Mouse (Mus musculus): ENCODE data around the gene Rbm12b1. TPM values are rescaled to one million over a fixed set of nuclear protein-coding genes. Genes with fewer than 3 reads are reported as not detected.
A peak's percentile ranks its signal among the peaks of the same experiment; 100 is the strongest.
"Not testable (repeated sequence)": the region's sequence is repeated elsewhere in the genome, so short reads cannot be mapped to it uniquely, and the experiment has no call there.

Rbm12b1 gene
- polyA plus RNA-seq (2012; ENCODE audit: insufficient read depth, insufficient read length, missing spikeins) = 7.1 and 8.3 TPM in 2 replicates

DNA sequence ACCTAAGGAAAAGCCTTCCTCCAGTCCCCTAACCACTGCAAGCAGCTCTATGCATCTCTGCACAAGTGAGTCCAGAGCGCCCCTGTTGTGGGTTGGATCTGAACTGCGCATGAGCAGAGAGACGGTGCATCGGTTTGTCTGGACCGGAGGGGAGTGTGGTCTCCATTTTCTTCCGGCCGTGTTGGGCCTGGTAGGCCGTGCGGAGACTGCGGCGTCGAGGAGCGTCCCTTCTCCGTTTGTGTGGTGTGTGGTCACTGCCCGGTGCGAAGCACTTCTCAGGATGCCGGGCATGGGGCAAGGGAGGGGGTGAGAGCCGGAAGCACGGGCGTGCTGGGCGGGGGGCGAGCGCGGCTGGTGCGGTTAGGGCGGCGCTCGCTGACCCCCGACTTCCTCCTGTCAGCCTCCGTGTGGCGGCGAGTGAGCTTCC, at the start of gene Rbm12b1:
TSS of gene Rbm12b1 (plus strand) at position 124 of the 427 bp plus-strand sequence.
- peak within 1 kb of the TSS; percentile 59 for H3K4me3 ChIP-seq (ENCODE audit: insufficient read depth, low read length)
- not testable (repeated sequence) for H3K4me1 ChIP-seq (ENCODE audit: control insufficient read depth, insufficient read depth, low read length); H3K27ac ChIP-seq (ENCODE audit: insufficient read depth, low read depth, low read length)

DNA sequence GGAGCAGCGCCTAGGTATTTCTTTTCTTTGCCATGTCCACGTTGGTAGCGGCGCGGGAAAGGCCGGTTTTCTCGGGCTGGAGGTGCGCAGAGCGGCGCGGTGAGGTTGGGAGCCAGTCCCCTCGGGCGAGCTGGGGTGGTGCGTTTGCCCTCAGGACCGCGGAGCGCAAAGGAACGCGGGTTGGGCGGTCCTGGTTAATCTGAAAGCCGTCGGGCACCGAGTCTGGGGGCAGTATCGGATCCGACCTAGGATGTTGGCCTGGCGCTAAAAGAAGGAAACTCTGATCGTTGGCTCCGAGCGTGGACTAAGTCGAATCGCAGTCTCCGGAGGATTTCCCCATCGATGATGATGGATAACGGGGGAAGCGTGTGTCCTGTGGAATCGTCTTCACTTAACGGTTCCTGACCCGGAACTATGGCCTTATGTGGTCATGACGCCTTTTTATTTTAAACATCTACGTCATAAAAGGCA, 563 bp downstream of the Rbm12b1 start:
- peak overlapping the region; percentile 53 for H3K4me3 ChIP-seq (ENCODE audit: insufficient read depth, low read length)
- not testable (repeated sequence) for H3K27ac ChIP-seq (ENCODE audit: insufficient read depth, low read depth, low read length); H3K4me1 ChIP-seq (ENCODE audit: control insufficient read depth, insufficient read depth, low read length)

DNA sequence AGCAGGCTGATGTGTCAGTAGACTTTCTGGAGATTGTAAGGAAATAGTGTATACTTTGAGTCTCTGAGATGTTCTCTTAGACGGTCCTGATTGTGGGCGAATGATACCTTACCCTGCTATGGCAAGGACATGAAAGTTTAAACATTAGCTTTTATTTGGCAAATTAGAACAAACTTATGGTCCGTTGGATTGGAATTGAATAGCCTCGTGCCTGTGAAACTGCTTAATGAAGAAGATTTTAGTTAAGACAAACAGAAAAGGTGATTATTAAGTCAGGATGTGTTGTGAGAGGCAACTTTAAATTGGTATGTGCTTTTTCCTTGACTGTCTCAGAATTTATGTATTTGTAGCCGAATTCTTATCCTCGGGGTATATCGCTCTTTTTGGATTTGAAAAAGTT, 1.5 kb downstream of the Rbm12b1 start:
- H3K27ac ChIP-seq (ENCODE audit: insufficient read depth, low read depth, low read length); H3K4me3 ChIP-seq (ENCODE audit: insufficient read depth, low read length); H3K4me1 ChIP-seq (ENCODE audit: control insufficient read depth, insufficient read depth, low read length): not testable (repeated sequence)

DNA sequence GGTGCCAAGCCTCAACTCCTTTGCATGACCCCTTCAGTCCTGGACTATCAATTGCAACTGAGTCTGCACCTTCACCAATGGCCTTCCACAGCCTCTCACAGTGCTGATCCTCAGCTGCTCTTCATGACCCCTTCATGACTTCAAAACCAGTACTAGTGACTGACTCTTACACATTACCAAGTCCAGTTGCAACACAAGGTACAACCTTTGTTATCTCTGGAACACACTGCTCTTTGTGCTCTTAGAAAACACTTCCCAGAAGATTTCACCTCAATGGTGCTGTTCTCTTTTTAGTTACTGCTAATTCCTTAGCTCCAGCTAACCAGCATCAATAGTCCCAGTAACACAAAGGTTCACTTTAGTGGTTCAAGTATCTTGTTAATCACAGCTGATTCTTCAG, 7.6 kb downstream of the Rbm12b1 start:
- Histone ChIP-seq H3K4me3 (ENCODE audit: insufficient read depth, low read length) (no peak overlapping the region), H3K27ac (ENCODE audit: insufficient read depth, low read depth, low read length) (no peak overlapping the region), H3K4me1 (ENCODE audit: control insufficient read depth, insufficient read depth, low read length) (no peaks in the 10 kb centered on the region)
- TF ChIP-seq CTCF (IDR thresholded peaks at IDR 0.05; ENCODE audit: low read depth, low read length) (no peak), POLR2A (IDR thresholded peaks at IDR 0.05; ENCODE audit: borderline replicate concordance, low read depth, low read length) (no peak)

DNA sequence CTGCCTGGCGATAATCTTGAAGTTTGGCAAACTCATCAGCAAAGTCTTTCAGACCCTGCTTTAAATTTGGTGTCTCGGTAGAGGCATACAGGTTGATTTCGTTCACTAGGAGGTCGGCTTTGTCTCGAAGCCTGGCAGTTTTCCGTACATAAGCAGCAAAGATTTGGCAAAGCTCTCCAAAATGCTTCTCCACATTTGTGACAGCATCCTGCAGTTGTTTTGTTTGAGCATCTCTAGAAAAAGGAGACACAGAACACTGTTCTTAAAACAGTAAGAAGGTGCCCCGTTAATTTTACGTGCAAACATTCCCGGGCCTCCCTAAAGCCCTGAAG, 30.9 kb downstream of the Rbm12b1 start:
- Histone ChIP-seq H3K4me3 (ENCODE audit: insufficient read depth, low read length) (peak overlapping the region; percentile 72), H3K4me1 (ENCODE audit: control insufficient read depth, insufficient read depth, low read length) (0 out of 2 replicates have a peak, but pooled peaks cover 4% of the 10 kb centered on the region), H3K27ac (ENCODE audit: insufficient read depth, low read depth, low read length) (no peak overlapping the region)
- no peak for TF ChIP-seq POLR2A (IDR thresholded peaks at IDR 0.05; ENCODE audit: borderline replicate concordance, low read depth, low read length)
- TF ChIP-seq CTCF (IDR thresholded peaks at IDR 0.05; ENCODE audit: low read depth, low read length) = no peak

DNA sequence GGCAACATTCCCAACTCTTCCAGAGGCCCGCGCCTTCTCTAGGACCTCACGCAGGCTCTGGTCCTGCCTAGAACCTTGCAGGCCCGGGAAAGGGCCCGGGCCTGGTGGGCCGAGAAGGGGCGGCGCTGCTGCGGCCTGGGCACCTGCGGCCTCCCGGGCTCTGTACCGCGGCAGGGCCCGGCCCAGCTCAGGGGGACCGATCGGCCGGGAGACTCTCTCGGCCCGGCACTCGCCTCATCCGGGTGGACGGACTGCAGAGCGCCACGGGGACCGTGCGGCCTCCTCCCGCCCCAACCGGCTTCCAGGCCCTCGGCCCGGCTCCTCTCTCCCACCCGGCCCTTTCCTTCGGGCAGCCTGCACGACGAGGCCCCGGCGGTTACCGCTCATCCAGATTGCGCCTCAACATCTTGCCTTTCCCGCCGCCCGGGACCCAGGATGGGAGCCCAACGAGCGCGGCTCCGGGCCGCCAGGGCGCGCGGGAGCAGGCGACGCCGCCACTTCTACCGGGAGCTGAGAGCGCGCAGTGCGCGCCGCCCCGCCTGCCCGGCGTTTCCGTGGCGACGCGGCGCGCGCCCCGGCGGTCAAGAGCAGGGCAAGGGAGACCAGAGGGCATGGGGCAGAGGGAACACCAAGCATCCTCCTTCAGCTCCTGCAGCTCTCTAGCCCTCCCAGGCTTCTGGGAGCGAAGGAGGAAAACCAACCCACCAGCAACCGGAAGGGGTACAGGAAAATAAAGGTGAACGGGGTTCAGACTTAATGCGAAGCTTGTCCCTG, 31.4 kb downstream of the Rbm12b1 start, which contains the start of gene Fam92a:
TSS of gene Fam92a (minus strand) at position 698 of the 774 bp plus-strand sequence.
- Histone ChIP-seq H3K4me1 (ENCODE audit: control insufficient read depth, insufficient read depth, low read length) (0 out of 2 replicates have a peak, but pooled peaks cover 4% of the 10 kb centered on the region), H3K4me3 (ENCODE audit: insufficient read depth, low read length) (peak within 1 kb of the TSS; percentile 72), H3K27ac (ENCODE audit: insufficient read depth, low read depth, low read length) (no peak within 1 kb of the TSS)
- no peak for TF ChIP-seq CTCF (IDR thresholded peaks at IDR 0.05; ENCODE audit: low read depth, low read length)
- no peak for TF ChIP-seq POLR2A (IDR thresholded peaks at IDR 0.05; ENCODE audit: borderline replicate concordance, low read depth, low read length)

DNA sequence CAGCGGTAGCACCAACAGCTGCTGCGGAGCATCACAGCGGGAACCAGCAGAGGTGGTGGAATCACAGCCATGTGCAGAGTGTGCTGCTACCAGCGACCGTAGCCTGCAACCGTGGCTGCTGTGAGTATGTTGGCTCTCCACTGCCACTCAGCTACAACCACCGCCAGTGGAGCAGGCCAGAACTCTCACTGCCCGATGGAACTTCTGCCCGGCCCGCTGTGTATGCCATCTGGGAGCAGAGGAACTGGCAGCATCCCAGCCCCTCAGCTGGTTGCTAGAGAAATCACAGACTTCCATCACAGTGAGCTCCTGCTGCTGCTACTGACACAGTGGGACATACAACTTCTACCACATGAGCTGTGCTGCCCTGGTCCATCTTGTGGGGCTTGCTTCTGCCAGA, 38.9 kb downstream of the Rbm12b1 start:
- TF ChIP-seq CTCF (IDR thresholded peaks at IDR 0.05; ENCODE audit: low read depth, low read length) (no peak), POLR2A (IDR thresholded peaks at IDR 0.05; ENCODE audit: borderline replicate concordance, low read depth, low read length) (no peak)
- Histone ChIP-seq H3K4me3 (ENCODE audit: insufficient read depth, low read length) (no peak overlapping the region), H3K27ac (ENCODE audit: insufficient read depth, low read depth, low read length) (no peak overlapping the region), H3K4me1 (ENCODE audit: control insufficient read depth, insufficient read depth, low read length) (no peaks in the 10 kb centered on the region)

Other genes starting within 250 kb of the Rbm12b1 start
- gene Gm10604, start 159.0 kb upstream of the Rbm12b1 start, polyA plus RNA-seq (2012; ENCODE audit: insufficient read depth, insufficient read length, missing spikeins) = not detected in 2 replicates
- gene Rbm12b2, start 50.8 kb upstream of the Rbm12b1 start, polyA plus RNA-seq (2012; ENCODE audit: insufficient read depth, insufficient read length, missing spikeins) = 14.8 and 15.3 TPM in 2 replicates
- gene Fam92a, start 31.8 kb downstream of the Rbm12b1 start, polyA plus RNA-seq (2012; ENCODE audit: insufficient read depth, insufficient read length, missing spikeins) = 5.0 and 9.1 TPM in 2 replicates